Mouse (Mus musculus) CD4-positive helper T cell, adult 2 months (primary cell): Measurements from ENCODE around the gene Ltbp1.

ENCODE experiments used
- DNase-seq: peaks from one replicate; pipeline ENCODE4 v3.0.0-alpha.2; 2012; ENCODE audit warnings: low read depth, missing footprints, low spot score

The Ltbp1 gene

DNA sequence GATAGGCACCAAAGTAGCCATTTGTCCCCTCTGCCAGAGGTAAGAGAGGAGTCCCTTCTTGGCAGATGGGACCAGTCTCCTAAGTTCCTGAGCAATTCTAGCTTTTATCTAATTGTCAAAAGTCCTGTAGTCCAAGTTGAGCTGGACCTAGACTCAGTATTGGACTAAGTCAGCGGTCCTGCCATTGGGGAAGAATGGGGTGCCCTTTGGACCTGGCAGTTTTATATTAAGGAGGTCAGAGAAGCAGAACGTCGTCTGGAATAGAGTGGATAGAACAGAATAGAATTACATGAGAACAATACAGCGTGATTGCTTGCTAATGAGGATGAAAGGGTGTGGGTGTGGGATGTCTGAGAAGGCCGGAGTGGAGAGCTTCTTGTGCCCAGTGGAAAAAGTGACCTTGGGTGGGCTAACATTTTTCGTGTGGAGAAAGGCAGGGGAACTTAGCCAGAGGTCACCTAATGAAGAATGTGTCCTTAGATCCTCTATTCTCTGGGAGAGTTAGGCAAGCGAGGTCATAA lies 167.4 kb downstream of the Ltbp1 start:
- DNase-seq, result no peak

DNA sequence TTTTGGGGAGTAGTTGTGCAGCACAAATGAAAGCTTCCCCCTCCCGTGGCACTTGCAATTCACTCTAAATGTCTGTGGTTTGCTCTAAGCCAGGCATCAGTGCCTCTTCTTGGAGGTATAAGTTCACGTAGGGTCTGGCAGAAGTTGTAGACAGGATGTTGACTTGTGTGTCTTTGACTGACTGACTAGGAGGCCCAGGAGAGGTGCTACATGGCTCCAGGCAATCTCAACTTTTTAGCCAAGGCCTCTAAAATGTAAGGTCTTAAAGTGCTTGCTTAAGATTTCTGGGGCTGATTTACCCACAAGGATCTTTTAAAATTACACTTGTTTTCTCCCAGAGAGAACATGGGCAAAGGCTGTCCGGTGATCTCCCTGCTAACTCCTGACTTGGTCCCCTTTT lies 169.1 kb downstream of the Ltbp1 start:
- no peak for DNase-seq

DNA sequence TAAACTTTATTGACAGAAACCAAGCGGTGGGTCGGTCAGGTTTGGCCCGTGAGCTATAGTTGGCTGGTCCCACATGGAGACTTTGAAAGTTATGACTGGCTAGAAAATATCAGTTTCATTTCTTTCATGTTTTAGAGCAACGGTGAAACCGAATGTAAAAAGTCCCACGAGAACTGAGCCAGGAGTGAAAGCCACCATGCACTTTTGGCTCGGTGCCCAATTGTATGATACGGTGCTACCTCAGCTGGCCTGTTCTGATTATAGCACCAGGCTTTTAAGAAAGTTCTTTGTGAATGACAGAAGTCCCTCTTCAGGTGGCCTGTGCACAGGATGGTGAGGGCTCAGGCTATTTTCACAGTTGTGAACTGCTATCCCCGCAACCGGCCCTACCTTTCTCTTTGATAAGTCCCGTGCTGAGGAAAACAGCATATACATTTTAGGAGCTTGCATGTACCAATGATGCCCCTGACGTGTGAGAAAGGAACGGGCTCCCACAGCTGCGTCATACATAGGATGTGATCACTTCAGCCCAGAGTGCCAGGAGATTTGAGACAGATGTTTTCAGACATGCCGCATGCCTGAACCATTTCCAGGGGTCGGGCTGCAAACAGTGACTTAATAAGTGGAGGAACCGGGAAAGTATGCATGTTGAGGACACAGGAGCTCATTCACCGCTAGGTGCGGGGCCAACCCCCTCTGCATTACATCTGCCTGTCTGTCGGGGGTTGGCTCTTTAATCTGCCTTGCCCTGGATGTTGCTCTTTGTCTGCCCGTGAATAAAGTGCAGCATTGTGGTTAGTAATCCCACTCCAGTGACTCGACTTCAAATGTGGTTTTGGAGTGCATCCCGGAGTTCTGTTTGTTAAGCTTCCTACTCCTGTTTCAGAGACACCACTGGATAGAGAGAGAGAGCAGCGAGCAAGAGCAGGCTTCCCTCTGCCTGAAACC lies 172.8 kb downstream of the Ltbp1 start:
- DNase-seq, result no peak

DNA sequence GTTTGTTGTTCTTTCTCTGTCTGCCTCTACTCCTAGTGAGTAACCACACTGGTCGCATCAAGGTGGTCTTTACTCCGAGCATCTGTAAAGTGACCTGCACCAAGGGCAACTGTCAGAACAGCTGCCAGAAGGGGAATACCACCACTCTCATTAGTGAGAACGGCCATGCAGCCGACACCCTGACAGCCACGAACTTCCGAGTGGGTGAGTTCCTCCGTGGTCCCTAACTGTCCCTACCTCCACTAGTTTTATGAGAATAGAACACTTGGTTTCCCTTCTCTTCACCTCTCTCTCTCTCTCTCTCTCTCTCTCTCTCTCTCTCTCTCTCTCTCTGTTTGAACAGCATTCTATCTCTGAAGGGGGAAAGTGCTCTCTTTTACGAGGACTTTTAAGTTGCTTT lies 173.6 kb downstream of the Ltbp1 start:
- DNase-seq, result no peak

DNA sequence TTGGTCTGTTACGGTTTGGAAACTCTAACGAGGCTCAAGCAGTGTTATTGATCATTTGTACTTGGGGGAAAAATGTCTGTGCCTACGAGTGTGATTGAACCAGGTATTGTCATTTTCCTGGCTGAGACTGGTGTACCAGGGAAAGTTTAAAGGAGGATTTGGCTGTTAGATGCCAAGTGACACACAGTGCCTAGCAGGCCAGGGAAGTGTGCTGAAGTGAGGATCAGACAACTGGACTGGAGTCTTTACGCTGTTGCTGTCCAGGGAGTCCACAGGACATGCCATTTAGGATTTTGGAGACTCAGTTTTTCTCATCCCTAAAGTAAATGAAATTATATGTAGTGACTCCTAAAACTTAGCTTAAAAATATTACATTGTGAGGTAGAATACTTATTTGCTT lies 174.9 kb downstream of the Ltbp1 start:
- no peak for DNase-seq

DNA sequence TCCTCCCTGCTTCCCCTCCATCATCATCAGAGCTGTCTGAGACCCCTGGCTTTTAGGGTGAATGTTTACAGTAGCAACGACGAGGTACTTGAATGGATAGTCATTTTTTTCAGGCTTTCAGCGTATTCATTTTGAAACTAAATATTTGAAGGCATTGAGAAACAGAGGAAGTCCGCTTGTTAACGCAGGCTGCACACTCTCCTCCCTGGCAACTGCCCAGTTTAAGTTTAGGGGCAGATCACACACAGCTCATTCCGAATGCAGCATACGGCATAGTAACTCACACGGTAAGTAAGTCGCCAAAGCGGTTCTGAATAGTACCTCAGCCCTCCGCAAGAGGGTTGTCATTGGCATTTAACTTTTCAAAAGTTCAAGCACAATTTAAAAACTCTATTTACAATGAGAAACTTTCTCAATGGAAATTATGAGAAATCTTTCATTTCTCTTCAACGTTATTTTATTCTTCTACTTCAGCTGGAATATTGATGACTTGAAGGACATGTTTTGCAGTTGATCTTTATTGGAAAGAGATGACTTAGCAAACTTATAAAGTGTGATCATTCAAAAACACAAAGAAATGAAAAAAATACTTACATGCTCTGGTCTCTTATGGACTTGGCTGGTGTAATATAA lies 175.7 kb downstream of the Ltbp1 start:
- no peak for DNase-seq

DNA sequence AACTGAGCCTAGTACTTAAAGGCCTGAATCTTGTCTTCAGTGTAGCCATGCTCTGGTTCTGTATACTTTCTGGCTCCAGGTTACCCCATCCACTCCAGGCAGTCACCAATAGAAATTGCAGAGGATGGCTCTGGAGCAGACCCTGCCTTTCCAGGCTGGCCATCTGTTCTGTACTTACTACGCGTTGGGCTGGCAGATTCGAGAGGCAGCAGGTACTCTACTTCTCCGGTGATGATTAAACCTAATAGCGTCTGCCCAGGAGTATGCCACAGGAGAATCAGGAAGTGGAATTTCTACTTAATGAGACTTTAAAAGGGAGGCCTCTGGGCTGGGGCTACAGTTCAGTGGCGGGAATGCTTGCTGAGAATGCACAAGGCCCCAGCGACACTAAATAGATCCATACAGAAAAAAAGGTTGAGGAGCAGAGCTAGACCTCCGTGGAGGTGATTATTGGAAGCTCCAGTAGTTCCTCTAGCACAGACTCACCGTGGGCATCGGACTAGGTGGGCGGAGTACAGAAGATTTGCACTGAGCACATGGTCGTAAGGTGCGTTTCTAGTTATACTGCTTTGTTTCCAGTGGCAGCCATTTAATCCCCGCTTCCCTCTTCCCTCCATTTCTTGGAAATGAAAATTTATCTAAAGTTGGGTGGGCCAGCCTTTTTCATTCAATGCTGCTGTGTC lies 177.1 kb downstream of the Ltbp1 start:
- DNase-seq, result no peak

DNA sequence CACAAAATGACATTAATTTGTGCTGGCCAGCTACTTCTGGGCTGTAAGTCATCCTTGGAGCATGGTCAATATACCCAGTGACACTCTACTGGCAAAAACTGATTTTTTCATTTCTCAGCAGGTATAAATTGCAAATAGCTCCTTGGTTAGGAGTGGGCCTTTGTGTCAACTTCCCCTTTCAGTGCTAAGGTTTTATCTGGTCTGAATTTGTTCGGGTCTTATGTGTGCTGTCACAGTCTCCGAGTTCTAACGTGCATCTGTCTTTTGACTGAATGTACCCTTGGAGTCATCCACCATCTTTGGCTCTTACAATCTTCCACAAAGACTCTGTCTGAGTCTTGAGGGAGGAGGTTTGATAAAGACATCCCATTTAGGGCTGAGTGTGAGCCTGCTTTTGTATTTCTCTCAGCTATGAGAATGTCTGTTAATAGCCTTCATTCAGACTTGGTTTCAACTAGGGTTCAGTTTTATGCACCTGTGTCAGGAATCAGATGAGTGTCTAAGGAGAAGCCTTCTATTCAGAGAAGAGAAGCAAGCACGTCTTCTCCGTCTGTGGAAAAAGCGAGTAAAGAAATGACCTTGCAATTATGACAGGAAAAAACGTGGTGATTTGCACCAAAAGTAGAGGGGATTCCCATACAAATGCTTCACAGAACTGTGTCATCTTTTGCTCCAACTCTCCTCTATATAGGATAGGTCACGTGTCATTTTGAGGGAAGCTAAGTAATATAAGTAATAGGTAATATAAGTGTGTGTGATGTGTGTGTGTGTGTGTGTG lies 181.6 kb downstream of the Ltbp1 start:
- DNase-seq, result no peak

DNA sequence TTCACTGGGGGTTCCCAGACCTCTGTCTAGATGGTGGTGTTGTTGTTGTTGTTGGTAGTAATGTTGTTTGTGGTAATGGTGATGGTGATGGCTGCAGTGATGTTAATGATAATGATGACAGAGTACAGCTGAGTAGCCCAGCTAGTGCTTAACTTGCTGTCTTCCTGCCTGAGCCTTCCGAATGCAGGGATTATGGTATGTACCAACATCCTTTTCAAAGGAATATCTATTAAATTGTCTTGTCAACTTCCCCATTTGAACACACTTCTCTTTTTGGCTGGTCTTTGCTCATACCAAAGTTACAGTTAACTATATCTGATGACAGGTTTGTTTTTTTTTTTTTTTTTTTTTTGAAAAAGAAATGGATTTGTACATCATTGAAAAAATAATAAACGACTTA lies 191.6 kb downstream of the Ltbp1 start:
- no peak for DNase-seq

DNA sequence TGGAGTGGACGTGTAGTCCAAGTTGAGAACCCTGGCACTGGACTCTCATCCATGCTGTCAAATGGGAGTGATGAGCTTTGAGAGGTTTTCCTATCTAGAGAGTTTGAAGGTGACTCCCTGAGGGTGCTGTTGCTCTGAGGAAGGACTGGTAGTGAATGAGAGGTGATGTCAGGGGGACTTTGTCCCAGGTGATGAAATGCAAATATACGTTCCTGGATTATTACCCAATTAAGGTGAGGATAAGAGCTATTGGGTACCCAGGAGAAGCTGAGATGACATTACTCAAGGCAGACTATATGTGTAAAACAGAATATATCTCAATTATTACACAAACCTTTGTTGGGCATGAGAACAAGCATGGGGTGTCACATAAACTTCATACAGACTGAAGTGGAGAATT lies 193.4 kb downstream of the Ltbp1 start:
- DNase-seq, result no peak

DNA sequence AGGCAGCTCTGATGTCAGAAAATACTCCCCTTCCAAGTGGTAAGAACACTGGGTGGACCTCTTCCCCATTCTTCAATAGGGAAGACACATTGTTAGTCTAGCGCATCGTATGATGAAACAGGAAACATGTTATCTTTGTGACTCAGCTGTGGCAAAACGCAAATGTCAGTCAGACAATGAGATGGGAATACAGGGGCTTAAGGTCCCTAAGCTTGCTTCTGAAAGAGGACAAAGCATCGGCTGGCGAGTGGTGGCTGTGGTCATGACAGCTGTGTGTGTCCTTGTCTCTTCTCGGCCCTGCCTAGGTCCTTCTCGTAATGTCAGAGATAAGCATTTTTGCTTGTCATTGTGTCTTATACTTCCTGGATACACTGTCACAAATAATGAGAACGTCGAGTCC lies 194.3 kb downstream of the Ltbp1 start:
- DNase-seq, result no peak

DNA sequence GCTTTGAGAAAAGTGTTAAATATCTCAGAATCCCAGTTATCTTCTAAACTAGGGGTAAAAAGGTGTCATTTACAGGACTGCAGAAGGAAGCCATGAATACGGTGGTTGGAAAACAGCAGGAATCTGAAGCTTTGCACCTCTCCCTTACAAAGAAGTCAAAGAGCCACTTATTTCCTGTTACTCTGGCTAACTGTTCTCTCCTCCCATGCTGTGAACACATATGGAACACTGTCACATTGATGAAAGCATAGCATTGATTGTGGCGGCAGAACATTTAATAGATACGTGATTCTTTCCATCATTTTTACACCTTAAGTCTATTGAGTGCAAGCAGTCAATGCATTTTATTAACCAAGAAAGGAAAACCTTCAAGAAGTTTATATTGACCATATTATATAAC lies 196.9 kb downstream of the Ltbp1 start:
- DNase-seq, result no peak

DNA sequence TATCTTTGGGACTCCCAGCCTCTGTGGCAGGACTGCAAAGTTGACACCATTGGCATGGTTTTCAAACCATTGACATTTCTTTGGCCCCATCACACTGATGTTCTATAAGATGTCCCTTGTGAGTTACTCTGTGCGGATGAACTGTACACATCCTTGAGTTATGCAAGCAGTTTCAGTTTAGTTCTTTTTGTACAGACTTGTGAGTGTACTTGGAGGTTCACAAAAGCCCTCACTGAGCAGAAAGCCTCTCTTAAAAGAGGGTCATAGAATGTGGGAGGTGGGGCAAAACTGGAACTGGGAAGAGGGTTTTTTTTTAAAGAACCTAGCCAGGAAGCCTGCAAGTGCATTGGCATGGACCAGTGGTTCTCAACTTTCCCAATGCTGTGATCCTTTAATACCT lies 198.7 kb downstream of the Ltbp1 start:
- DNase-seq, result no peak

DNA sequence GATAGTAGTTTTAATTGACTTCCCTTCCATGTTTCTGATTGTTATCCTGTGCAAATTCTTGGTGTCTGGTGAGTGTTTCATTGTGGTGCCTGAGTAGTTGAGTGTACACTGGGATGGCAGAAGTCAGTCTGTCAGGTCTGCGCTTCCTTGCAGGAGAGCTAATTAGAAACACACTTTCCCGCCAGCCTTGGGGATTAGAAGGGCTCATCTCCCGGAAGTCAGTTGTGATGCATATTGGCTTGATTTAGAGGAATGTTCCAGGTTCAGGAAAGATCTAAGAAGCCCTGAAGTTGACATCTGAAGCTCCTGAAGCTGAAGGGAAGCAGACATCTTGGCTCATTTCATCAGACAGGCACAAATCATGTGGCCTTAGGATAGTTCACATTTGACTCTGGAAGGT lies 200.9 kb downstream of the Ltbp1 start:
- DNase-seq, result no peak

DNA sequence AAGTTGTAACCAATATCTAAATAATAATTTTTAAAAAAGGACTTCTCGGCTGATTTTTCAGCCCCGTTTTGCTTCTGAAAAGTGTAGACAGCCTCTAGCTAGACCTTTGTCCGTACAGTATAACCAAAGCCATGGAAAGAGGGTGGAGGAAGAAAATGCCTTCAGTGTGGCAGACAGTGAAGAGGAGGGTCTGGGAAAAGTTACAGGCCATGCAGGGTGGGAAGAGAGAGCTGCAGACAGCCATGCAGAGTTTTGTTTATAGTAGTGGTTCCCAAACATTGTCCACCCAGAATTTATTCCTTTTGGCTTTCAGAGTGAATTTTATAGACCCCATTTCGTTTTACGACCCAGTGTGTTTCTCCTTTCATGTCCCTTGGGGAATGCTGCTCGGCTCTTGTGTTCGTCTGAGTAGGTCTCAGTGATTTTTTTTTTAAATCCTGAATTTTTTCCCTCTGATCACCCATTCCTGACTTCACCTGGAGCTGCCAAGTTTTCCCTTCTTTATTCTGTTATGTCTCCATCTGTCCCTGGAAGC lies 202.9 kb downstream of the Ltbp1 start:
- DNase-seq, result no peak

DNA sequence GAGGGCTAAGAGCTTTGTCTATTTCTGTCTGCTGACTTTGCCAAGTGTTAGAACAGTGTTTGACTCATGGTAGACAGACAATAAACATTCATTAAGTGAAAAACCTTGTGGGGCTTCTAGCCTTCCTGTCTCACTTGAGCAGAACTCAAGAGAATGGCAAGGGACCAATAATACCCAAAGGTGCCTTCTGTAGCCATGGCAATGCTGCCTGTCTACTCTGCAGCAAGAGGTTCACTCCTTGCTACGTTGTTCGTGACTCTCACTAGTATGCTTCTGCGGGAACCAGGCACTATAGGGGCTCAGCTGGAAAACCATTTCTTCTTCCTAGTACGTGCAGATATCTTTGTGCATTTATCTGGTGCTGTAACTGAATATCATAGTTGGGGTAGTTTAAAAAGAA lies 205.2 kb downstream of the Ltbp1 start:
- DNase-seq, result no peak

DNA sequence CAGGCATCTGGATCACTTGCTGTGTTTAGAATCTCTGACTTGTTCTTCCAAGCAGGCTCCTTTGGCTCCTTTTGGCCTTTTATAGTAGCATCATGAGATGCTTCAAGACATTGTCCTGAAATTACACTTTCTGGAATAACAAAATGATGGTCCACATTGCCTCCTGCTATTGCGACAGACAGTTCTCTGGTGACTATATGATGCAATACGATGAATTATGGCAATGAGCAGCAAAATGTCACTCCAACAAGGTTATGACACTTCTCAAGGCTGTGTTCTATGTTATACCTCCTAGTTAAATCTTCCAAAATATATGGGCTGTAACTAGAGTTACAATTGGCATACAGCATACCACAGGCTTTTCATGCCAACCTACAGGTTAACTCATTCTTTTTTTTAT lies 211.0 kb downstream of the Ltbp1 start:
- DNase-seq, result no peak

DNA sequence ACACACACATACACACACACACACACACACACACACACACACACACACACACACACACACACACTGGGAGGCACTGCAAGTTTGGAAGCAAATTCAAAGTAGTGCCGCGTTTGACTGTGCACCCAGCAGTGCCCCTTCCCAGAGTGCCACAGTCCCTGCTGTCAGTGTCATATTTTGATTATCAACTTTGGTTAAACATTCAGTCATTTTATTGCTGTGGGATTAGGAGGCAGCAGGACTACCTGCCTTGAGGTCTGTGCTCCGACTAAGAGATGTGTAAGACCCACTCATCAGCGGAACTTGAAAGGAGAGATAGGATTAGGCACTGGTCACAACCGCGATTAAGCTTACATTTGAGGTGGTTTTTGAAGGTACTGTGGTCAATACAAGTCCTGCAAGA lies 213.3 kb downstream of the Ltbp1 start:
- no peak for DNase-seq

DNA sequence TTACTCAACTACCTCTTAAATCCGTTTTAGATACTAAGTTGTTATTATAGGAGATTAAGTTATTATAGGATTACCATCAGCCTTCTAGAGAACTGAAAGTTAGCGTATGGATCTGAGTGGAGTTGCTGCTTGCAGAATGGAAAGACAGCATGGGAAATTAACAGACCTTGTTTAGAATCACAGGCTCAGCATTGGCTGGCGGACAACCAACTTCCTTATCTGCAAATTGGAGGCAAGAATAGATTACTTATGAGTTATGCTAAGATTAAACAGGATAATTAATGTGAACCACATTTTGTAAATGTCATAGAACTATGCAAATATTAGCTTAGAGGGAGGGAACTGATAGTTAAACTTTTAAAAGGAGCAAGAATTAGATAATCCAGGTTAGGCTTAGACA lies 223.0 kb downstream of the Ltbp1 start:
- no peak for DNase-seq

DNA sequence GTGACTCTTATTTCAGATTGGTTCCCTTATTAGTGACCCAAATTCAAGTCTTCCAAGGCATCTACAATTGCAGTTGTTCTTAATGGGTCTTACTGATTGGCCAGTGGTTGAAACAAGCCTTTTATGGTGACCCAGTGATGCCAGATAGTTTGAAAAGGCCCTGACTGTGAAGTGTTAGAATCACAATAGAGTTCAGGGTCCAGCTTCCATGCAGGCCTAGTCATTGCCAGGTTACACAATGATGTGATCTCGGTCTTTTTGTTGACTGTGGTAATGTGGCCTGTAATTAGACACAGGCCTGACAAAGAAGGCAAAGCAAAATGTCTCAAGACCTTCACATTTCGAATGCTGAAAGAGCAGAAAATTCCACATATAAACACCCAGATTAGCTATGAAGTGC lies 227.8 kb downstream of the Ltbp1 start:
- DNase-seq, result no peak

DNA sequence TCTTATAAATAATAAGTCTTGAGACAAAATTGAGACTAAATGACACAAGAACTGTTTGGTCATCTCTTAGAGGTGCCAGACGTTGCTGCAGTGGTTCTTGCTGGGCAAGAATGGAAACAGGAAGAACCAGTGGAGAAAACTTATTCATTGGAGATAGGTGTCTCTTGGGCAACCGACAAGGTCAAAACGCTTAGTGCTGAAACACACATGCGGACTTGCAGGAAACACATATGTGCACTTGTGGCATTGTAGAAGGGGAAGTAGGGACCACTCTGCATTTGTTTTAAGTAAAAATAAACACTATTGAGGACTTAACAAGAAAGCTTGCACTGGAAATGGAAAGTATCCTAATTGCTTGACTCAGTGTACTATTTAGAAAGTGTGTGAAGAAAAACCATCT lies 228.6 kb downstream of the Ltbp1 start:
- DNase-seq, result no peak
